Mouse (Mus musculus) common myeloid progenitor, adult 5-6 weeks (primary cell): ENCODE measurements around the gene Pygb. TPM values are rescaled to one million over a fixed set of nuclear protein-coding genes. Genes with fewer than 3 reads are reported as not detected.

Experiments used
- ATAC-seq: replicated peaks from 2 replicates; pipeline ENCODE4 v1.8.0; 2016; ENCODE audit warnings: low read depth, mild to moderate bottlenecking, moderate TSS enrichment, inconsistent platforms; ENCODE audit not compliant: poor library complexity, severe bottlenecking
- total RNA-seq: library from RNA; stranded (forward); fragments of 200-1000, 187-1606 nt; gene quantifications from 2 replicates; pipeline ENCODE4 v1.2.3, GENCODE M21; 2017

Pygb gene
- 29.7 TPM in 2 replicates for total RNA-seq

DNA sequence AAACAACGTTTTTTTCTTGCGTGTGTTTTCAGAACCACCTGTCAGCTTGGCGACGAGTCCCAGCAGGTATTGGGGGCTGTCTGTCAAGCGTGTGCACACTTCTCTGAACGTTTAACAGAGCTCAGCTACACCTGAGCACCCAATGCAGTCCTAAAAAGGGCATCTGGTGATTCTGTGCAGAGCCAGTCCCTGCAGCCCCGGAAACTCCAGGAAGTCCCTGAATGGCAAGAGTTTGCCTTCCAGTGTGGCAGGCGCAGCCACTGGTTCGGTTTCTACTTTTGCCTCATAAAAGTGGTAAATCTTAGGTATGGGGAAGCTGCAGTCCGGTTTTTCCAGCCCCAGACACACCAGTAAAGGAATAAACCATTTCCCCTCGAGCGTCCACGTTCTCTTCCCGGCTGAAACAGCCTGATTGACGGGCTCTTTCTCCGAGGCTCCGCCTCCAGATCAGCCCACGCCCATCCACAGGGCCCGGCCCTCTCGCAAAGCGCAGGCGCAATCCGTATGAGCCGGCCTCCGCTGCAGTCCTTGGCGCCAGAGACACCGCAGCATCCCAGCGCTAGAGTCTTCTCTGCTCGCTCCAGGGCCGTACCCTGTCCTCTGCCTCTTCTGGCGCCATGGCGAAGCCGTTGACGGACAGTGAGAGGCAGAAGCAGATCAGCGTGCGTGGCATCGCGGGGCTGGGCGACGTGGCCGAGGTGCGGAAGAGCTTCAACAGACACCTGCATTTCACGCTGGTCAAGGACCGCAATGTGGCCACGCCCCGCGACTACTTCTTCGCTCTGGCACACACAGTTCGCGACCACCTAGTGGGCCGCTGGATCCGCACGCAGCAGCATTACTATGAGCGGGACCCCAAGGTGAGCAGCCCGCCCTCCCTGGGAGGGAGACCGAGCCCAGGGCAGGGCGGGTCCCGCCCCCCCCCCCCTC is at the start of gene Pygb:
Gene Pygb, plus strand, starts transcription at position 485 of the 930 bp plus-strand sequence.
- ATAC-seq, result peak; percentile 93

DNA sequence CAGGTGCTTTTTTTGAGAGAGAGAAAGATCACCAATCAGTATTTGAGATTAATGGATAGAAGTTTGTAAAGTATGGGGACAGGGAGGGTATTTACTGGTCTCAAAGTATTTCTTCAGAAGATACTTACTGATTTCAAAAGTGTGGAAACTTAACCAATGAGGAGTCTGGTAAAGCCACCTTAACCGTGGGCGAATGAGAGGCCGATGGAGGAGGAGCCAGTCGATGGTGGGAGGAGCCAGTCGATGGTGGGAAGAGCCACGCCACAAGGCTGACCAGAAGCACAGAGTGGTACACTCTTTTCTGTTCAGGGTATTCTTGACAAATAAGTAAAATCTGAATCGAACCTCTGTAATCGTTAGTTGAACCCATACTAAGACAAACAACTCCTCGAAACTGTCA is 48.7 kb upstream of the Pygb start:
- no peak for ATAC-seq

DNA sequence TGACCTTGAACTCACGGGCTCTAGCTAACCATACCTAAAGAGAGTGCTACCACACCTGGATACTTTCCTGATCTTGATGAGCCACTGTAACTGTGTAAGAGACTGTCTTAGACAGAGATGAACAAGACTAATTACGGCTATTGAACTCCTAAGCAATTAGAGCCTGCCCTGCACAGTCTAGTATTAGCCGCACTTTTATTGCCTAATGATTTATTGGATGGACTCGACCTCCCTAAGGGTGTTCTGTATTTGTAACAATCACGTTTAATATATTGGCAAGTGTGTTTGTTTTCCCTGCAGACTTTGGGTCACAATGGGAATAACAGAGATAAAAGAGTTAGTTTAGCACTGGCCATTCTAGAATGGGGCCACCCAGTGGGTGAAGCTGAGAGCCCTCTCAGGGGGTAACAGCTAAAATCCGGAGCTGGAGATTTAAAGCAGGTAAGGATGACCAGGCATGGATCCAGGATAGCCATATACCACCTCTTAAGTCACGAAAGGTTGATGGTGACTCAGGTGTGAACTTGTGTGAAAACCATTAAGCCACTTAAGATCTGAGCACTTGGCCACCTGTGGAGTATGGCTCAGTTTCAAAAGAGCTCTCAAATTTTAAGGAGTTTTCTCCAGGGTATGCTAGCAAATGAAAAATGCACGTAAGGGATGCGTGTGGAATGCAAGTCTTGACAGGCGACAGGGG is 46.2 kb upstream of the Pygb start:
- ATAC-seq, result no peak

DNA sequence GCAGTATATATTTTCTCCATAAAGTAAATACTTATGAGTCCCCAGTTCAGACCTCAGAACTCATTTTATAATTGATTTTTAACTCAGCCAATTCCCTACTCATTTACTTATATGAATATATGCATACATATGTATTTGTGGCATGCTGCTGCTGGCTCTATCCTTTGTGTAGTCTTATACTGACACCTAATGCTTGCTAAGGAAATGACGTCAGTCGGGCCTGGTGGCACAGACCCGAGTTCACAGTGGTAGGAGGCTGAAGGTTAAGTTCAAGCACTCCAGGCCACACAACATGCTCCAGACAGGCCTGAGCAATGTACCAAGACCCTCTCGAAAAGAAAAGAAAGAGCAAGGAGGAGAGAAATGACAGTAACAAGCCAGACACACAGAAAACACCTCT is 45.1 kb upstream of the Pygb start:
- peak; percentile 82 for ATAC-seq

DNA sequence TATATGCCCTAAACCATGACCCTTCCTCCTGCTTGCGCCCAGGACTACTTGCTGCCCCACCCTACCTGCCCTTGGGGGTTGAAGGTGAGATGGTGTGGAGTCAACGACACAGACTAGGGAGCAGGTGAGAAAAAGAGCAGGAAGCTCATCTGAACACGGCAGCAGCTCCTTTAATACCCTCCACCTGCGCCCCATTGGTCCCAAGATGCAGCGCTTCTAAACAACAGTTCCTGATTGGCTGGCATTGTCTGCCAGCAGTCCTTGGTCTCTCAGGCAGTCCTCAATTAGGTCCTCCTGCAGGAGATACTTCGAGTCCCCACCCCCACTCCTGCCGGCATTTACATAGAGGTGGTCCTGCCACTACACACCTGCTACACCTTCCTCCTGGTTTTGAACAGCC is 41.5 kb upstream of the Pygb start:
- ATAC-seq, result no peak

DNA sequence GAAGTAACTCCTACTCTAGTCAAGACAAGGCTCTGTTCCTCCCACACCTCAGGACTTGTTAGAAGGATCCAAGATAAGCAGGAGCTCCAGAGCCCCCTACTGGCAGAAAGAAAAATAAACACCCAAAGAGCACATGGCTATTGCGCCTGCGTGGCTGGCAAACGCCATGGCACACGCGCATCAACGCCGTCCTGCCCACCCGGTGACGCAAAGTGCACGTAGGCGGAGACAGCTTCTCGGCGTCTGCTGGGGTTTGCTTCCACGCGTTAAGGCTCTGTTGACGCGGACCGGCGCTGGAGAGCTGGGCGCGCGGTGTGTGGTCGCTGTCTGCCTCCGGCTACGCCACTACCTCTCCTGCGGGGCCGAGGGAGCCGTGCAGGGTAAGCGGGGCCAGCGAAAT is 37.7 kb upstream of the Pygb start, which contains the start of gene Entpd6:
Gene Entpd6, plus strand, starts transcription at position 189 of the 400 bp plus-strand sequence.
- peak; percentile 87 for ATAC-seq

DNA sequence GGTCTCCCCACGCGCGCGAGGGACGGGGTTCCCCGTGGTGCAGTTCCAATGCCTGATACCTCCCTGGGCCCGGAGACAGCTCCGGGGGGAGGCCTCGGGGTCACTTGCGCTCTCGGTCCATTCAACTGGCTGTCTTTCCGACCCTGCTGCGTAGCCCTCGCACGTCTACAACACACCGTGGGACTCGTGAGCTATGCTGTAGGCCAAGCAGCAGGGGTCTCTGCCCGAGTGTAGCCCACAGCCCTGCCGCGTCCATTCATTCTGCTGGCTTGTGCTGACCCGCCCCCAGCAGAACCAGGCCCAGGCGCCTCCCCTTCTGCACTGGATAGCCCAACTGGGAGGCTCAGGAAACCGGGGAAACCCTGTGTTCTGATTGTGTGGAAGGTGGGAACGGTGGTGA is 37.3 kb upstream of the Pygb start:
- ATAC-seq, result peak; percentile 45

DNA sequence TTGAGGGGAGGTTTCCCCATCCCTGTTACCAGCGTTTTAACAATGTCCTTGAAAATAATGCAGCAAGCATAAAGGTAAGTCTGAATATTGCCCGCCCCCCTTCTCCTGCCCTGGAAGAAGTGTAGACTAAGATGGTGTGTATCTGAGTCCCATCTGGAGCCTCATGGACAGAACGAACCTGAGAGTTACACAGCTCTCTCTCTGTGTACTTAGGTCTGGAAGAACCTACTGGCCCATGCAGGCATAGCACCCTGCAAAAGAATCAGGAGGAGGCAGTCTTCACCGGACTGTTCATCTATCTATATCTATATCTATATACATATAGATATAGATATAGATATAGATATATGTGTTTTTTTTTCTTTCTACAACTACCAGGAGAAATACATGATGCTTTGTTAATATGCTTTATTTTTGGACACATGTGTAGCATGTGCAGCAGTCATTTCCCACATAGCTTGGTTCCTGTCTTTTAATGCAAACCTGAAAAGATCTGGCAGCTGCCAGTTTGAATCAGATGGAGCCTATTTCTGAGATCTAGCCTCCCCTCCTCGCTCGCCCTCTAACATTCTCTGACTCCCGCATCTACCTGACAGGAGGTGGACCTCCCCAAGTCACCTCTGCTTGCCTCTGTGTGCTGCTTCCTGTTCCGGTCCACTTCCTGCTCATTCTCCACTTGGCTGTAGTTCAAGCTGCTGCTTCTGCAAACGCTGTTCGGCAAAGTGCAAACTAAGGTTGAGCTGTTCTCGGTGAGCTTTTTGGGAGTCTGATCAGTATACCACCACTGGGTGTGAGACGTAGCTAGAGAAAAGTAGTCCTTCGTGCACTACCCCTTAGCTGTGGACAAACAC is 36.2 kb upstream of the Pygb start:
- peak; percentile 55 for ATAC-seq

DNA sequence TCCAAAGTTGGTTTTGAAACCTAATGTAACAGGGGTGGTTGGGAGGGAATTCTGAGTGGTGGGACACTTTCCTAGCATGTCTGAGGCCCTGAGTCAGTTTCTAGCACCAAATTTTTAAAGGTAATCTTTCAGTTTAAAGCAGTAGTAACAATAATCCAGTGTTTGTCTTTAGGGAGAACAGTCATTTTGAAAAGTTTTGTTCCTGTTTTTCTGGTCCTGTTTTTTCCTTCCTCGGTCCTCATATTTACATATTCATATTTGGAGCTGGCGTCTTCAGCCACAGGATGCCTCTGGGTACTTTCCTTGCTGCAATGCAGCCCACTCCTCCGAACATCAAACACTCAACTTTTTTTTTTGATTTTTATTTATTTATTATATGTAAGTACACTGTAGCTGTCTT is 31.5 kb upstream of the Pygb start:
- no peak for ATAC-seq

DNA sequence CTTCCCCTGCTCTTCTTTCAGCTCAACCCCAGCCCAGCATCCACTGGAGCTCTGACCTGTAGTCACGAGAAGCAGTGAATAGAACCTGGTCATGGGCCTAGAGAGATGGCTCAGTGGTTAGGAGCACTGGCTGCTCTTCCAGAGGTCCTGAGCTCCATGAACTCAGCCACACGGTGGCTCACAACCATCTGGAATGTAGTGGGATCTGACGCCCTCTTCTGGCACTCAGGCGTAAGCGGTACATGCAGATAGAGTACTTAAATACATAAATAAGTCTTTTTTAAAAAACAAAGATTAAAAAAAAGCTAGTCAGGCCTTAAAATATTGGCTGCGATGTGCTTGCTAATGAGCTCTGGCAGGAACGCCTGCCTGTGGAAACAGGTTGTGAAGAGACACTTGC is 25.1 kb upstream of the Pygb start:
- ATAC-seq, result no peak

DNA sequence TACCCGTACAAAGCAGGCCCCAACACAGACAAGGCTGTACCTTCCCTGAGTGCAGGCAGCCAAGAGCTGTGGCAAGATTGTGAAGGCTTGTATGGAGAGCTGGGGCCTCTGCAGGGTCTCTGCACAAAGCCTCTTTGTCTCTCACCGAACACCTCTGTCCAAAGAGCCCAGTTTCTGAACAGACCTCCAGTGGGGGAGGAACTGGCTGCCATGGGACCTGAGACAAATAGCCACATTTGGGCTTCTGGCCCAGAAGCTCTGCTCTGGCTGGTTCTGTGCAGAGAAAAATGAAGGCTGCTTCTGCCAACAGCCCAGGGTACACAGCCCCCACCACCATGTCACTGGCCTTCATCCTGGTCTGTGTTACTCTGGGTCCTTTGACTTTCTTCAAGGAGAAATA is 20.9 kb upstream of the Pygb start:
- no peak for ATAC-seq

DNA sequence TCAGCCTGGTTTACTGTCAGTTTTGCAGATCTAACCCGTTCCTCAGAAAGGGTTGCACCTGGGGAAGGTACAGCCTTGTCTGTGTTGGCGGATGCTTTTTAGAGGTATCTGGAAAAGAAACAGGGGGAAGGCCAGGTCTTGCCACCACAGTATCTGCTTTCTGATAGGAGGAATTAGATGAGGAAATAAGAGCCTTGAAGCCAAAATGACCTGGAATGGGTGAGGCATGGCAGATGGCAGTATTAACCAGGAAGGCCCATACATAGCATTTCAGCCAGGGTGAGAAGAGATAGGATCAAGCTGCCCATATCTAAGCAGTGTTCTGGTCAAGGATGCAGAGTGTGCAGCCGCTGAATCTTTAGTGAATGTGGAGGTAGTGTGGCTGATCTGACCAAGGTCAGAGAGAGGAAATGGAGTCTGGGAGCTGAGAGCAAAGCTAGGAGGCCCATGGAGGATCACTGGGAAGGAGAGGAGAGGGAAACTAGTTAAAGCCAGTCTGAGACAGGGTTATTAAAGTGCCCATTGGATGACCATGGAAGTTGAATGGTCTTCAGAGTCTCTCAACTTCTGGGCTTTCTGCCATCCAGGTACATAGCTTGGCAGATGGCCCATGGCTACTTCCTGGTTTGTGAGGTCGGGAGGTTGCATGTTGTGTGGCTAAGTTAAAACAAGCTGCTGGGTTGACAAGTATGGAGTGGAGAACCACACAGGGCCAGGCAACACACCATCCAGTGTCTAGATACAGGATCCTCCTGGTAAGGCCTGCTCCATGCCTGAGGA is 20.3 kb upstream of the Pygb start:
- no peak for ATAC-seq

DNA sequence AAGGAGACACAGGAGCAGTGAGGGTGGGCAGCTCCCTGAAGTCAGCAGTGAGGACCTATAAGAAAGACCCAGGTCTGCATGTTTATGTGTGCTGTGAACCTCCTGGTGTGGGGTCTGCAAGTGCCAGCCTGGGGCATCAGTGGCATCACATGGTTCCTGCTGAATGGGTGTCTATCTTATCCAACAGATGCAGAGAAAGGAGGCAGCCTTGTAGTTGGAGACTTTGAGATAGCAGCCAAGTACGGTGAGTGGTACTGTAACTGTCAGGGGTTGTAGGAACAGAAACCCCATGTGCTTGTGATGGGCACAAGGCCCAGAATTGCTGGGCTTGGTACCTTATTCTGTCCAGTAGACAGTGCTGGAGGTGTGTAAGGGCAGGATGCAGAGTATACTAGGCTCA is 17.9 kb upstream of the Pygb start:
- peak; percentile 19; the same call in 1 of the 2 replicates for ATAC-seq

DNA sequence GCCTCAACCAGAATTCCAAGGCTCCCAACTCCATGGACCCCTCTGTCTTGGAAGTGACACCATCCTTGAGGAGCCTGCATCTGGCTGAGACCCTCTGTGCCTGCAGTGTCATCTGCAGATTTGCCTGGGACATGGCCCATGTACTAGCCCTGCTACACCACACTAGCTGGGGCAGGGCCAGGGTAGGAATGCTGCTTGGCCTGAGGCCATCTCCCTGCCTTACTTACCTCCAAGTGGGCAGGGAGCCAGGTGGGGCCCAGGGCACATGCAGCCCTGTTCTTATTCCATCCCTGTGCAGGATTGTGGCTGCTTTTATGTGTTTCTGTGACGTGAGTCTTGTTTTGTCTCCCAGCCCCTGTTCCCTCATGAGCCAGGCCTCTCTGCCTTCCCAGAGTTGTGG is 15.8 kb upstream of the Pygb start:
- no peak for ATAC-seq

DNA sequence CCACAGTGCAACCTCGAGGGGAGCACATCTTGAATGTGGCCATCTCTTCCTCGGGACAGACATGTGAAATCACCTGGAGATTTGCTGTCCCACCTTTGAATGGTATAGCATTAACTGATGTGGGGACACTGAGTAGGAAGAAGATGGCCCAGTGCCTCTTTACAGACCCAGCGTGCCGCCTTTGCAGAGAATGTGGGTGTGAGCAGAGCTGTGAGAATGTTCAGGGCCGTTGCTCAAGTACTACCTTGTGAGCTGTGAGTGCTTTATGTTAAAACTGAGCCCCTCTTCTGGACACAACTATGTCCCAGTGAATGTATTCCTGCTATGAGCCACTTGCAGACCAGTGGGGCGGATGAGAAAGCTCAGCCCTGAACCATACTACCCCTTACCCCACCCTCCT is 15.4 kb upstream of the Pygb start:
- no peak for ATAC-seq

DNA sequence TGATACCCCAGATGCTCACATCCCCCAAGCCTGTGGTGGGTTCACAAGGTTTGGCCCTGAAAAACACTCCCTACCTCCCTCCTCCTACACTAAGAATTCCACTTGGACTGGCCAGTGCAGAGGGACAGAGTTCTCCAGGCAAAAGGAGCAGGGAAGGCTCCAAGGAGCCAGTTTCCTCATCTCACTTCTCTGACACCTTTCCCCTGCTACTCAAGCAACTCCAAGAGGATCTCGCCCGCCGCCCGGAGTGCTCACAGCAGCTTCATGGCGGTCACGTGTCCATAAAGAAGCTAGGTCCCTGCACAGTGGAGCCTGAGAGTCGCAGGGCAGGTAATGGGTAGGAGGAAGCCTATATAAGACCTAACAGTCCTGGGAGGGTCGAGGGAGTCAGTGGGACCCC is 14.5 kb upstream of the Pygb start:
- ATAC-seq, result no peak

DNA sequence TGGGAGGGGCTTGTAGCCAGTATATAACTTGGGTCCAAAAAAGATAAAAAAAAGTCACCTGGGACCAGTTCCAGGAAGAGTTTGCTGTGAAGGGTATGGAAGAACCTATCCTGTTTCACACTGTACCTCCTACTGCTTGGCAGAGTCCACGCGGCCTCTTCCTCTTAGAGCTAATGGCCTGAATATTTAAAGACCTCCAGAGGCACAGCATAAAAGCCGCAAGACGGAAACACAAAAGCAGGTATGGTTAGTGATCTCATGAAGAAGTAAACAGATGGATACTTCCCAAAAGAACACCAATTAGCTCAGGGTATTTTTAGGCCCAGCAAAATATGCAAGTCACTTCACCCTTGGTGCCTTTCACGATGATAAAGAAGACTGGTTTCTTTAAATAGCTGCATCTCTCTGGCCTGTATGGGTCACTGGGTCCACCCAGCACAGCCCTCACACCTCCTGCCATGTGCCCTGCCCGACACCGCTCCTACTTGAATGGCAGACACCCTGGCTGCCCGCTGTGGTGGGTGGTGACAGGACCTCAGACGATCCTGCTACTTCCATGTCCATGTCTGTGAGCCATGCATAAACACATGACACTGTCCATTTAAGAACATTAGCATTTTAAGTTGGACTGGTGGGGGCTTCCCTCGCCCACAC is 13.9 kb upstream of the Pygb start:
- peak; percentile 70 for ATAC-seq

DNA sequence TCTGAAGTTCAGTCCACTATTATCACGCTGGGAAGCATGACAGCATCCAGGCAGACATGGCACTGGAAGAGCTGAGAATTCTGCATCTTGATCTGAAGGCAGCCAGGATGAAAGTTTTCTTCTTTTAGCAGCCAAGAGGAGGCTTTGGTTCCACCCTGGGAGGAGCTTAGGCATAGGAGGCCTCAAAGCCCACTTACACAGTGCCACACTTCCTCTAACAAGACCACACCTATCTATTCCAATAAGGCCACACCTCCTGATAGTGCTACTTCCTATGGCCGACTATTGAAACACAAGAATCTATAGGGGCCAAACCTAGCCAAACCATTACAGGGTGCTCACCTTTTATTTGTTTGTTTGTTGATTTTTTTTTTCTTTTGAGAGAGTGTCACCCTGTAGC is 3.7 kb upstream of the Pygb start:
- 0 out of 2 replicates have a peak, but pooled peaks have one; percentile 15 for ATAC-seq

DNA sequence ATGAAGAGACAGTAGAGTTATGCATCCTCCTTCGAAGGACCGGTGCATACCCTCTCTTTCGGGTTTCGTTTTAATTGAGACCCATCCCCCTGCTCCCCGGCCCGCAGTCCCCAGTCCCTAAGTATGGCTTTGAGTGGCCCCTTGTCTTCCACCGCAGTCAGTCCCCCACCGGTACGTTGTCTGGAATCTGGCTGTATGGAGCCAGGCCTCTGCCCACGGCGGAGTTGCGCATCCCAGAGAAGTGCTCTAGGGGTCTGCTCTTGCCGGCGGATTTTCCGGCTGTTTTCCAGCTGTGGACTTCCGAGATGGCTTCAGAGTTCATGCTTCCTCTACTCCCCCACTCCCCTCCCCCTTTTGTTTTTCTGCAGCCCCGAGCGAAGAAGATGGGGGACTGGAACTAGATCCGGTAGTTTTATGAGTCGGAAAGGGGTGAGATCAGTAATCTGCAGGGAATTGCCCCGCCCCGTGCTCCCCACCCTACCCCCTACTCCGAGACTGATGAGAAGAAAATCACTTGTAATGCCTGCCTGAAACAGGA is 768 bp downstream of the Pygb start:
- peak; percentile 6; the same call in 1 of the 2 replicates for ATAC-seq
